8 mouse cellular contexts compared by ENCODE assay signal in the genomic region with DNA sequence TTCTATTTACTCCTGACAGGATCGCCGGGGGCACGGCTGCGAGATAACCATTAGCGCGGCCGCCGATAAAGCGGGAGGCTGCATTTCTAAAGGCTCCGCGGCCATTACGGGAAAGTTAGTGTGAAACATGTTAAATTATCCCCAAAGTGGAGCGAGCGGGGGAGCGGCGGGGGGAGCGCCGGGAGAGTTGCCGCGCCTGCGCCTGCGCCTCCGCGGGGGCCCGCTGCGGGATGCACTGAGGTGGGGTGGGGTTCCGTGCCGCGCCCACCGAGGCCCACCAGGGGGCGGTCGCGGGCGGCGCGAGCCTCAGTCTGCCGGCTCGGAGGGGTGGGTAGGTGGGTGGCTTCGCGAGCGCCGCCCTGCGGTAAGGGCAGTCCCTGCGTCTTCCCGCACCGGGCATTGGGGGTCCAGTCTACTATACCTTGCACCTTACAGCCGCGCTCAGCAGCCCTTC.
DNase-seq lines count a peak whose midpoint lies in the region; ATAC-seq and TF ChIP-seq lines count a peak whose summit lies in the region.

No protein-coding gene starts in this region.

- peak; percentile 48 for TF ChIP-seq CTCF in lung, embryonic 14.5 days (IDR thresholded peaks at IDR 0.05; ENCODE audit: low read depth)
- TF ChIP-seq CTCF in kidney, postnatal 0 days (IDR thresholded peaks at IDR 0.05; ENCODE audit: low read depth): peak; percentile 69

- H3K4me2 ChIP-seq in lung, embryonic 14.5 days: peak overlapping the region; percentile 51
- peak overlapping the region; percentile 60 for H3K4me2 ChIP-seq in heart, embryonic 13.5 days
- H3K4me2 ChIP-seq in kidney, postnatal 0 days (ENCODE audit: low read length): peak overlapping the region; percentile 47
- H3K4me2 ChIP-seq in midbrain, embryonic 11.5 days: peak overlapping the region; percentile 41

- 2% methylated on average over 48 of the region's 48 CpGs for WGBS in lung, embryonic 14.5 days
- WGBS in heart, embryonic 13.5 days: 1% methylated on average over 48 of the region's 48 CpGs
- 2% methylated on average over 35 of the region's 48 CpGs for WGBS in kidney, postnatal 0 days
- 2% methylated on average over 47 of the region's 48 CpGs for WGBS in midbrain, embryonic 11.5 days

- H3K36me3 ChIP-seq in lung, embryonic 14.5 days (ENCODE audit: insufficient read depth): no peaks in the 10 kb centered on the region
- no peaks in the 10 kb centered on the region for H3K36me3 ChIP-seq in heart, embryonic 13.5 days
- H3K36me3 ChIP-seq in kidney, postnatal 0 days (ENCODE audit: insufficient read depth, low read length): no peaks in the 10 kb centered on the region
- H3K36me3 ChIP-seq in midbrain, embryonic 11.5 days (ENCODE audit: control insufficient read depth, insufficient read depth, low read length): no peaks in the 10 kb centered on the region

- no peak overlapping the region for H3K9ac ChIP-seq in lung, embryonic 14.5 days
- H3K9ac ChIP-seq in heart, embryonic 13.5 days: no peak overlapping the region
- H3K9ac ChIP-seq in kidney, postnatal 0 days (ENCODE audit: low read depth, low read length): no peak overlapping the region
- no peak overlapping the region for H3K9ac ChIP-seq in midbrain, embryonic 11.5 days (ENCODE audit: low read length)

- no peak overlapping the region for H3K27ac ChIP-seq in lung, embryonic 14.5 days (ENCODE audit: low read depth)
- H3K27ac ChIP-seq in heart, embryonic 13.5 days (replicated peaks): no peak overlapping the region
- H3K27ac ChIP-seq in kidney, postnatal 0 days: no peak overlapping the region
- no peak overlapping the region for H3K27ac ChIP-seq in midbrain, embryonic 11.5 days (ENCODE audit: low read depth, low read length)

- no peak for ATAC-seq in lung, embryonic 14.5 days (ENCODE audit: insufficient read depth)
- no peak for ATAC-seq in heart, embryonic 13.5 days (ENCODE audit: extremely low read depth, insufficient number of reproducible peaks, low FRiP score, low TSS enrichment)
- peak; percentile 76 for ATAC-seq in kidney, postnatal 0 days (replicated peaks; ENCODE audit: low FRiP score, low read depth)
- ATAC-seq in midbrain, embryonic 11.5 days (ENCODE audit: low FRiP score): peak; percentile 44

- H3K4me3 ChIP-seq in lung, embryonic 14.5 days (ENCODE audit: low read depth, low read length): peak overlapping the region; percentile 21
- H3K4me3 ChIP-seq in heart, embryonic 13.5 days: peak overlapping the region; percentile 41
- peak overlapping the region; percentile 23 for H3K4me3 ChIP-seq in kidney, postnatal 0 days (replicated peaks; ENCODE audit: low read depth, low read length)
- peak overlapping the region; percentile 25 for H3K4me3 ChIP-seq in midbrain, embryonic 11.5 days (ENCODE audit: low read depth, low read length)

- H3K4me1 ChIP-seq in lung, embryonic 14.5 days (ENCODE audit: insufficient read depth): no peaks in the 10 kb centered on the region
- H3K4me1 ChIP-seq in heart, embryonic 13.5 days: peaks cover 8% of the 10 kb centered on the region; the same call in 1 of the 2 replicates
- no peaks in the 10 kb centered on the region for H3K4me1 ChIP-seq in kidney, postnatal 0 days (replicated peaks; ENCODE audit: insufficient read depth, low read length)
- H3K4me1 ChIP-seq in midbrain, embryonic 11.5 days (ENCODE audit: control insufficient read depth, insufficient read depth, low read length): no peaks in the 10 kb centered on the region

- H3K27me3 ChIP-seq in lung, embryonic 14.5 days (ENCODE audit: insufficient read depth, low read length): peaks cover 82% of the 10 kb centered on the region
- peaks cover 100% of the 10 kb centered on the region for H3K27me3 ChIP-seq in heart, embryonic 13.5 days (replicated peaks)
- H3K27me3 ChIP-seq in kidney, postnatal 0 days (ENCODE audit: insufficient read depth, low read length): peaks cover 21% of the 10 kb centered on the region; the same call in 1 of the 2 replicates
- peaks cover 61% of the 10 kb centered on the region for H3K27me3 ChIP-seq in midbrain, embryonic 11.5 days (ENCODE audit: control insufficient read depth, insufficient read depth, low read length)

- peak; percentile 42 for DNase-seq in lung, embryonic 14.5 days
- DNase-seq in lung, postnatal 25 days (ENCODE audit: low spot score): no peak
- DNase-seq in brain, adult 2 months (ENCODE audit: low read depth, low spot score): peak; percentile 7
- peak; percentile 42 for DNase-seq in kidney, postnatal 0 days (ENCODE audit: low spot score)
- peak; percentile 97 for DNase-seq in midbrain, embryonic 11.5 days (ENCODE audit: low spot score, missing footprints)
- peak; percentile 78 for DNase-seq in testis, postnatal 14 days (ENCODE audit: low spot score)
- no peak for DNase-seq in cerebellum, adult 8-10 months

- no peaks in the 10 kb centered on the region for H3K9me3 ChIP-seq in lung, embryonic 14.5 days (ENCODE audit: low read depth, low read length)
- H3K9me3 ChIP-seq in heart, embryonic 13.5 days: no peaks in the 10 kb centered on the region
- no peaks in the 10 kb centered on the region for H3K9me3 ChIP-seq in kidney, postnatal 0 days (replicated peaks; ENCODE audit: low read length)
- H3K9me3 ChIP-seq in midbrain, embryonic 11.5 days (ENCODE audit: control insufficient read depth, low read length): no peaks in the 10 kb centered on the region

Comparison
In these comparisons a context has a peak if more than half of its experiments do, and no peak if none do; other contexts are left out.
1. DNase-seq: peak in lung, embryonic 14.5 days (single experiment), brain, adult 2 months (single experiment), kidney, postnatal 0 days (single experiment), midbrain, embryonic 11.5 days (single experiment) and testis, postnatal 14 days (single experiment); none in lung, postnatal 25 days (single experiment) and cerebellum, adult 8-10 months (single experiment).
2. ATAC-seq: peak in kidney, postnatal 0 days (single experiment) and midbrain, embryonic 11.5 days (single experiment); none in lung, embryonic 14.5 days (single experiment) and heart, embryonic 13.5 days (single experiment).
3. Peak in every context shown above with its lines, with median percentiles within 50 percentile points of each other: H3K4me2 ChIP-seq and H3K4me3 ChIP-seq.